Mouse (Mus musculus) intestine, embryonic 14.5 days (tissue): Measurements from ENCODE around the gene Nek9. TPM values are rescaled to one million over a fixed set of nuclear protein-coding genes. Genes with fewer than 3 reads are reported as not detected.
A peak's percentile ranks its signal among the peaks of the same experiment; 100 is the strongest.
"Not testable (repeated sequence)": the region's sequence is repeated elsewhere in the genome, so short reads cannot be mapped to it uniquely, and the experiment has no call there.

Experiments used
- ATAC-seq: fragments of 200-750 bp; cut with Nextera tagmentation; replicated peaks from 2 replicates; pipeline ENCODE4 v1.8.0; 2017; ENCODE audit warnings: low read depth, moderate number of reproducible peaks, moderate TSS enrichment, moderate library complexity; ENCODE audit not compliant: low FRiP score, low TSS enrichment
- DNase-seq: peaks from one replicate; pipeline ENCODE4 v3.0.0-alpha.2; 2018; ENCODE audit warnings: low spot score
- H3K27ac ChIP-seq: fragments of 300-500 bp; sonication (generic); 2 replicates; pipeline ENCODE4 v1.5.1; 2014; ENCODE audit warnings: low read depth, mild to moderate bottlenecking, control low read depth
- H3K27me3 ChIP-seq: fragments of 300-500 bp; sonication (generic); replicated peaks from 2 replicates; pipeline ENCODE4 v1.6.1; 2014; ENCODE audit warnings: low read length, control low read depth; ENCODE audit not compliant: control insufficient read depth, insufficient read depth
- H3K36me3 ChIP-seq: fragments of 300-500 bp; sonication (generic); 2 replicates; pipeline ENCODE4 v1.6.1; 2014; ENCODE audit warnings: low read length, control low read depth; ENCODE audit not compliant: control insufficient read depth, insufficient read depth
- H3K4me1 ChIP-seq: fragments of 300-500 bp; sonication (generic); replicated peaks from 2 replicates; pipeline ENCODE4 v1.6.1; 2014; ENCODE audit warnings: low read length, control low read depth, mixed read lengths; ENCODE audit not compliant: control insufficient read depth, insufficient read depth
- H3K4me2 ChIP-seq: fragments of 300-500 bp; sonication (generic); 2 replicates; pipeline ENCODE4 v1.6.1; 2014; ENCODE audit warnings: low read length
- H3K4me3 ChIP-seq: fragments of 300-500 bp; sonication (generic); 2 replicates; pipeline ENCODE4 v1.5.1; 2014; ENCODE audit warnings: low read depth, low read length, control low read depth, mixed read lengths
- H3K9ac ChIP-seq: fragments of 300-500 bp; sonication (generic); 2 replicates; pipeline ENCODE4 v1.6.1; 2014; ENCODE audit warnings: mild to moderate bottlenecking, low read length
- H3K9me3 ChIP-seq: fragments of 300-500 bp; sonication (generic); 2 replicates; pipeline ENCODE4 v1.6.1; 2016; ENCODE audit warnings: low read length, control low read depth; ENCODE audit not compliant: control insufficient read depth
- WGBS: fragments of 180-500 bp; shearing (Covaris S2); extraction: QIAGEN DNeasy Blood & Tissue Kit; methylation state at CpG from one replicate; pipeline ENCODE4 v1.1.7; 2014; 5-methylcytosine and 5-hydroxymethylcytosine counted together
- polyA plus RNA-seq: library from polyadenylated mRNA; unstranded; fragments of >200 nt; fragmentation: Nextera tagmentation; extraction: Ambion mirVana; gene quantifications from 2 replicates; pipeline ENCODE4 v1.2.1, GENCODE M21; 2014

The Nek9 gene
- polyA plus RNA-seq, 1 experiment from 2014 or later: 16.5 TPM

DNA sequence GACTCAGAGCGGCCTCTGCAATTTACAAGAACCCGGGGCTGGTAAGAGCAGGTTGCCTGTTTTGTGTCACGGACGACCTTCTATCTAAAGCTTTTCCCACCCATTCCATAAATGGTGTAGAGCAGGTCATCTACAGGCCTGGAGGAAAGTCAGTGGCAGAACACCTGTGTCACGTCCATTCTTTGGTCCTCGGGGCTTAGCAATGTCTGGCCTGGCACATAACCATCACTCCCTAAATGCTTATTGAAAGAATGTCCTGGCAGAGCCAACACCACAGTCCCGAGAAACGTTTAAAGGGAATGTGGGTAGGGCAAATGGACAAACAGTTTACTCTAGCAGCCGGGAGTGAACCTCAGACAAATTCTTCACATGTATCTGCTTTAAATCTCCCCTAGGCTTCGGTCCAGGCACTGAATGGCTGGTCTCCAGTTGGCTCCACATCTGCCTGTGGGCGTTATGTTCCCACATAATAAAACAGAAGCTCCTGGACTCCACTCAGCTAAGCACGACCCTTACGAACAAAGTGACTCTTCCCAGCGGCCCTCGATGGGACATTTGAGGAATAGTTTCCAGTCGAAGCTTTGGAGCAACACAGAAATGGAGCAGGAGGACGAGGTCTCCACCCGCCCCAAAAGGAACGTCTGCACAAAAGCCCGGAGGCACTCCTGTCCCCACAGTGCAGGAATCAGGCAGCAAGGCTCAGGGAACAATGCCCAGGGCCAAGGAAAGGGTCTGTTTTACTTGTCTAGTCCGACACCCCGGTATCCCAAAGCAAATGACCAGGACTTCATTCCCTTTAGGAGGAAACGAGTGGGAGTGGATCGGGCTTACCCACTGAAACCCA is 49.8 kb downstream of the Nek9 start:
- H3K4me2 ChIP-seq: peak overlapping the region; percentile 84
- no peaks in the 10 kb centered on the region for H3K36me3 ChIP-seq
- H3K27ac ChIP-seq: peak overlapping the region; percentile 81
- peak overlapping the region; percentile 42 for H3K9ac ChIP-seq
- peak overlapping the region; percentile 41 for H3K4me3 ChIP-seq
- WGBS: 38% methylated on average over 24 of the region's 24 CpGs
- no peaks in the 10 kb centered on the region for H3K27me3 ChIP-seq
- H3K4me1 ChIP-seq: peaks cover 11% of the 10 kb centered on the region
- ATAC-seq (peak; percentile 5; the same call in 1 of the 2 replicates), DNase-seq (peak; percentile 66)
- H3K9me3 ChIP-seq: peaks cover 9% of the 10 kb centered on the region

DNA sequence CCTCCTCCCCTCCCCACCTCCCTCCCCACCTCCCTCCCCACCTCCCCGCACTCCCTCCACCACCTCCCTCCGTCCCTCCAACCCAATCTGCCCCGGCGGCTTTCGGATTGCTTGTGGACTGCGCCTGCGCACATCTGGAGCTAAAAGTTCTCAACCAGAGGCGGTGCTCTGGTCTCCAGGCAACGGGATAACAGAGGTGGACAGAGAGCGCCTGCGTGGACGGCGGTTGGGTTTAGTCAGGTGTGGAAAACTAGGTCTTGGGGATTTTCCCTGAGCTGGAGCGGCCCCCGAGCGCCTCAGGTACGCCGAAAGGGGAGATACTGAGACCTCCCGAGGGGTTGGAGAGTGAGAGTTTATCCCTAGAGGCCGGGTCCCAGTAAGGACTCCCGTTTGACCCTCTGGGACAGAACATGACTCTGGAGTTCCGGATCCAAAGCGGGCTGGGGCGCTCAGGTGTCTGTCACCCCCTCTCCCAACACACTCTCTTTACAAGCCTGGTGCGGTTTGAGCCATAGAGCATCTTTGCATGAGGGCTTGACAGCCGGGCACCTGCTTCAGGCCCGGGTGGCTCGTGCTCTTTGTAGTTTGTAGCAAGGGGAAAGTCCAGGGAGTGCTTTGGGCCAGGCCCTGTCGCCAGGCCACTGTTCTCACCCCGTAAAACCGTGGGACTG is 50.5 kb downstream of the Nek9 start, which contains the start of gene Zc2hc1c:
Gene Zc2hc1c (plus strand): TSS at position 106 of the 671 bp plus-strand sequence.
- no peaks in the 10 kb centered on the region for H3K36me3 ChIP-seq
- H3K4me3 ChIP-seq: peak within 1 kb of the TSS; percentile 41
- peaks cover 11% of the 10 kb centered on the region for H3K4me1 ChIP-seq
- WGBS: 4% methylated on average over 29 of the region's 31 CpGs
- H3K4me2 ChIP-seq: peak within 1 kb of the TSS; percentile 84
- no peaks in the 10 kb centered on the region for H3K27me3 ChIP-seq
- H3K27ac ChIP-seq: peak within 1 kb of the TSS; percentile 81
- DNase-seq (peak; percentile 87), ATAC-seq (peak; percentile 88)
- 0 out of 2 replicates have a peak, but pooled peaks cover 3% of the 10 kb centered on the region for H3K9me3 ChIP-seq
- peak within 1 kb of the TSS; percentile 59 for H3K9ac ChIP-seq

DNA sequence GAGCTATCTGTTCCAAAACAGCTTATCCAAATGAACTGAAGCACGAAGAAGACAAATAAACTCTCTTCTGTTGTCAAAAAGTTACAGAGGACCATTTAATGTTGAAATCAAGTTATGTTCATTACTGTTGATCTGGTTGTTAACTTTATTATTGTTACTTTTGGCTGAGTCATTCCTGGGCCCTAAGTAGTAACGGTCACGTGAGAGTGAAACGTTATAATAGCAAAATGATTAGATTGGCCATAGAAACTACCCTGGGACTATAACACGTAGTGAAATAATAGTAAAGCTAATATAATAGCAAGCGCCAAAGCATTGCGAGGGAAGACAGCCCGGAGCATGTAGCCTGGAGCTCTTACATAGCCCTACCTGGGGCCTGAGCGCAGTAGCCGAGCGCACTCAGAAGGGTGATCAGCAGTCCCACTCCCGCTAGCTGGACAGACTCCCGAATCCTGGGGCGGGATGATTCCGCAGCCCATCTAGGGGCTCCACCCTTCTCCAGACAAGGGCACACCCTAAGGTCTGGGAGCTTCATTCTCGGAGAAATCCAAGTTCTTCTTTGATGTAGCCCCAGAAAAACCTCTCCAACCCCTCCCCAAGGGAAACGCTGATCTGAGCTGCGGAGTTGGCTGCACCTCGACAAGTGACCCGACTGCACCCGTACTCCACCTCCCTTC is 51.2 kb downstream of the Nek9 start, which contains the start of gene Acyp1:
Gene Acyp1 (minus strand): TSS at position 630 of the 677 bp plus-strand sequence.
- DNase-seq (peak; percentile 79), ATAC-seq (peak; percentile 73)
- Histone ChIP-seq H3K9me3 (no peaks in the 10 kb centered on the region), H3K4me1 (peaks cover 11% of the 10 kb centered on the region), H3K36me3 (no peaks in the 10 kb centered on the region), H3K4me3 (peak within 1 kb of the TSS; percentile 41), H3K4me2 (peak within 1 kb of the TSS; percentile 84), H3K9ac (peak within 1 kb of the TSS; percentile 59), H3K27ac (peak within 1 kb of the TSS; percentile 81), H3K27me3 (no peaks in the 10 kb centered on the region)
- 10% methylated on average over 21 of the region's 21 CpGs for WGBS

DNA sequence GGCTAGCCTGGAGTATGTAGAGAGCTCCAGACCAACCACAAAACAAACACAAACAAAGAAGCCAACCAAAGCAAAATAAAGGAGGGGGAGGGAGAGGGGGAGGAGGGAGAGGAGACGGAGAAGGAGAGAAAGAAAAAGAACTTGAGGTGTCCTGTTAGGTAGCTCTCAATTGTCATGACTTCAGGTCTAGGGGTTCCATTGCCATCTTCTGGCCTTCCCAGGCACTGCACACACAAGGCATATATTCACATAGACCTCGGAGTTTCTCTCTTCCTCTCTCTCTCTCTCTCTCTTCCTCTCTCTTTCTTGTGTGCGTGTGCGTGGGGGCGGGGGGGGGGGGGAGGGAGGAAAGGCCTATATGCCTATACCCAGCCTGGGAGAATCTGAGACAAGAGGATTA is 52.2 kb downstream of the Nek9 start:
- Histone ChIP-seq H3K4me2 (no peak overlapping the region), H3K36me3 (no peaks in the 10 kb centered on the region), H3K27me3 (no peaks in the 10 kb centered on the region), H3K27ac (no peak overlapping the region), H3K4me3 (no peak overlapping the region), H3K9ac (no peak overlapping the region), H3K9me3 (no peaks in the 10 kb centered on the region), H3K4me1 (peaks cover 11% of the 10 kb centered on the region)
- DNase-seq: no peak
- ATAC-seq: no peak
- WGBS: 31% methylated on average over 5 of the region's 5 CpGs

- H3K4me2 ChIP-seq: no peak overlapping the region
- no peak for DNase-seq
- WGBS: 96% methylated on average over 4 of the region's 4 CpGs
Measured at GRCm38 (mm10) chr12:85284996-85285395, 54.2 kb downstream of the Nek9 start.

DNA sequence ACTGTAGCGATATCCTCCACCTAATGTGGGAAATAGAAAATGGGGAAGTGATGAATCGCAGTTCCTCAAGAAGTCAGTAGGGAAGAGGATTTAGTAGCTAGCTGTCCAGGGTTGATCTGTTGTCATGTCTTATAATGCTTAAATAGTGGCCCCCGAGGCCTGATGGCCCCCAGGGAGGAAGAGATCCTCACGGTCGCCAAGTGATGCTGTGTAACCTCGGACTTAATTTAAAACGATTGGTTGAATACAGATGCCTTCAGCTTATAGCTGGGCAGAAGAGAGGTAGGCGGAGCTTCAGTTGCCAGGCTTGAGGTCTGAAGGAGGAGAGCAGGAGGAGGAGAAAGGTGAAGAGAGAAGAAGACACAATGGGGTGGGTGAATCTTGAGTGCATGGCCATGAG is 54.8 kb downstream of the Nek9 start:
- Histone ChIP-seq H3K27ac (no peak overlapping the region), H3K4me3 (no peak overlapping the region), H3K4me2 (no peak overlapping the region), H3K4me1 (peaks cover 14% of the 10 kb centered on the region), H3K27me3 (no peaks in the 10 kb centered on the region), H3K36me3 (no peaks in the 10 kb centered on the region), H3K9ac (no peak overlapping the region), H3K9me3 (no peaks in the 10 kb centered on the region)
- no peak for ATAC-seq
- no peak for DNase-seq
- 70% methylated on average over 8 of the region's 8 CpGs for WGBS

More at GRCm38 (mm10) chr12:85284996-85285395, 54.2 kb downstream of the Nek9 start:
- no peak overlapping the region for H3K4me3 ChIP-seq
- no peak overlapping the region for H3K9ac ChIP-seq
- no peaks in the 10 kb centered on the region for H3K27me3 ChIP-seq
- no peak overlapping the region for H3K27ac ChIP-seq
- no peak for ATAC-seq
- no peaks in the 10 kb centered on the region for H3K9me3 ChIP-seq
- H3K36me3 ChIP-seq: no peaks in the 10 kb centered on the region
- peaks cover 14% of the 10 kb centered on the region for H3K4me1 ChIP-seq

DNA sequence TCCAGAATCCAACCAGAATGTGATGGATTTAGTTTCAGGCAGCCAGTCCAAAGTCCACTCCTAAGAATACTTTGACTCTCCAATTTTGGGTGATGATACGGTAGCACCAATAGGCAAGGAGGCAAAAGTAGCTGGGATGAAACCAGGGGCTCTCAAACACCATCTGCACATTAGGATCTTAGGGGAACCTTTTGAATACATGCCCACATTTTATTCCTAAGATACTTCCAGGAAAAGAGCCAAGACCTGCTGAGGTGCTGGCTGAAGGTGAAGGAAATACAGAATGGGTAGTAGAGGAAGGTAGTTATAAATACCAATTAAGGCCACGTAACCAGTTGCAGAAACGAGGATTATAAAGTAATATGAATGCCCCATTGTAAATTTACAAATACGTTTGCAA is 57.4 kb downstream of the Nek9 start:
- H3K4me2 ChIP-seq, H3K9me3 ChIP-seq, H3K27me3 ChIP-seq, H3K4me1 ChIP-seq, ATAC-seq, H3K9ac ChIP-seq, H3K36me3 ChIP-seq, DNase-seq, H3K27ac ChIP-seq, H3K4me3 ChIP-seq: not testable (repeated sequence)
- 100% methylated on average over 1 of the region's 4 CpGs for WGBS
